Mouse (Mus musculus) gastrocnemius, postnatal 25 days (tissue): ENCODE data around the gene Mvb12b. TPM values are rescaled to one million over a fixed set of nuclear protein-coding genes. Genes with fewer than 3 reads are reported as not detected.

ENCODE experiments used
- DNase-seq: peaks from one replicate; pipeline ENCODE4 v3.0.0; 2022
- total RNA-seq, 2 experiments: library from RNA; stranded (reverse); gene quantifications; 1 replicate in 1 of 2; 2 replicates in 1 of 2; pipeline ENCODE4 v1.2.3; 2021

The Mvb12b gene
- total RNA-seq, 2 experiments from 2014 or later = 18.6 to 23.0 TPM

DNA sequence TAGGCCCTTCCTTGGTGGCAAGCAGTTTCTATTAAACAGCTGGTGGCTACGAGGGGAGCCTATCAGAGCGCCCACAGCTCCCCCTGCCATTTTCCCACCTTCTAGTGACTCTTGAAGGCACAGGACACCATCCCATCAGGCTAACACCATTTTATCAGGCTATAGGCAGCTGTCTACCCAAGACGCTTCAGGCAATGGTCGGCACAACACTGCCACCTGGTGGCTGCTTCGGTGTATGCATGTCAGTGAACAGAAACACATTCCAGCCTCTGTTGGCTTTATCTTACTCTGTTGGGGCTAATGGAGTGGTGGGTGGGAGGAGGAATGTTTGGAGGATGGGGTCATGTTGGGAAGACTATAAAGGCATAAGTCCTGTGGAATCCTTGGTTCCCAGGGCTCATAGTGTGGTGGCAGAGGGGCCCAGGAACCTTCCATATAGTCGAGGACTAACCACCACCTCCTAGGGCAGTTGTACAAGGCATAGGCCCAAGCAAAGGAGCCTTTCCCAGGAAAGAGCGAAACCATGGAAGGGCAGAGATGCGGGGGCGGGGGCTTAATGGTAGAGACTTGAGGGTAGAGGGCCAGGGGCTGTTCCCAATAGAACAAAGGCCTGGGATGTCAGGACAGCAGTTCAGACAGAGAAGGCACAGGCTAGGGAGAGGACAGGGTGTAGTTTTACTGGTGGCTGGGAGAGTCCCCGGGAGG, 152.8 kb downstream of the Mvb12b start:
- DNase-seq = no peak

DNA sequence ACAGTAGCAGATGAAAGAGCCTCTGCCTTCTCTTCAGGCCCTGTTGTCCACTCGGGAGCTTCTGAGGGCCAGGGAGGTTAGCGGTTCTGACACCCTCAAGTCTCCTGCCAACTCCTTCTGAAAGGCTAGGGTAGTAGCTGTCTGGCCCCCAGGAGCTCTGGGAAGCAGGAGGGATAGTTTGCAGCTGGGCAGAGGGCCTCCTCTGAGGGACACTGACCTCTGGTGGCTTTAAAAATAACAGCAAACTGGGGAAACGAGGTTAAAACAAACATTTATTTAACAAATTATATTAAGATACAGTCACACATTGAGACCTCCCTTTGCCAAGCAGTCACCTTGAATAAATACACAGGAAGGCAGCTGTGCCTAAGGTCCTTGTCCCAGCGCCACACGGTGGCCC, 158.0 kb downstream of the Mvb12b start:
- no peak for DNase-seq

DNA sequence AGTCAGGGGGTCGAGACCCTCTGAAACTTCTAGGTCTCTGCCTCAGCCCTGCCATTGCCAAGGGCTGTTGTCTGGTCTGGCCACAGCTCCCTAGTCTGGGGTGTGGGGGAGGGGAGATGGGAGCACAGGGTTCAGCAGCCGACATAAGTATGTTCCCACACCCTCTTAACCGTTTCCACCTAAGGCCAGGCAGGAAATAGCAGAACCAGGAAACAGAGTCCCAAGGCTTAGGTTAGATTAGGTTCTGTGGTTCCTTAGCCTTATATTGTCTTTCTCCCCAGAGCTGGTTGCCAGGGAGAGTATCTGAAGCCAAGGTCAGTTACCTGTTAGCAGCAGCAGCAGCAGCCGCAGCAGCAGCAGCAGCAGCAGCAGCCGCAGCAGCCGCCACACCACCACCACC, 160.5 kb downstream of the Mvb12b start:
- DNase-seq = no peak

DNA sequence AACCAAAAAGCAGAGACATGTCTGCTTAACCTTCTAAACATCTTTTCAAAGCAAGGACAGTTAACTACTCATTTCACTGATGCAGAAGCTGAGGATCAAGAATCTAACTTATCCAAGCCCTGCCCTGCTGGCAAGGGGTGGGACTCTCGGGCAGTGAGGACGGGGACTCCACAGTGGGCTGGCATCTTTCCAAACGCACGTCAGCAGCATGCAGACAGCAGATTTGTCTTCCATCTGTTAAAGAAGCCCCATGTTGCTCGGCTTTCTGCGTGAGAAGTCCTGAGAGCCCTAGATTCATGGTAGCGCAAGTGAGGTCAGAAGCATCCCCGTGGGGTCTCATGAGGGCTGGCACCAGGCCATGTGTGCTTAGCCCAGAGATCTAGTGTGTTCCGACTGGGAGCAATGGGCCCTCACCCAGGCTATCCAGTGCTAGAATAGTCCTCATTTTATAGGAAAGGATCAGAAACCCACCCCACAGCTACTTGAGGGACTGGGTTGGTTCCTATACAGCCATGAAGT, 167.3 kb downstream of the Mvb12b start:
- DNase-seq = no peak

DNA sequence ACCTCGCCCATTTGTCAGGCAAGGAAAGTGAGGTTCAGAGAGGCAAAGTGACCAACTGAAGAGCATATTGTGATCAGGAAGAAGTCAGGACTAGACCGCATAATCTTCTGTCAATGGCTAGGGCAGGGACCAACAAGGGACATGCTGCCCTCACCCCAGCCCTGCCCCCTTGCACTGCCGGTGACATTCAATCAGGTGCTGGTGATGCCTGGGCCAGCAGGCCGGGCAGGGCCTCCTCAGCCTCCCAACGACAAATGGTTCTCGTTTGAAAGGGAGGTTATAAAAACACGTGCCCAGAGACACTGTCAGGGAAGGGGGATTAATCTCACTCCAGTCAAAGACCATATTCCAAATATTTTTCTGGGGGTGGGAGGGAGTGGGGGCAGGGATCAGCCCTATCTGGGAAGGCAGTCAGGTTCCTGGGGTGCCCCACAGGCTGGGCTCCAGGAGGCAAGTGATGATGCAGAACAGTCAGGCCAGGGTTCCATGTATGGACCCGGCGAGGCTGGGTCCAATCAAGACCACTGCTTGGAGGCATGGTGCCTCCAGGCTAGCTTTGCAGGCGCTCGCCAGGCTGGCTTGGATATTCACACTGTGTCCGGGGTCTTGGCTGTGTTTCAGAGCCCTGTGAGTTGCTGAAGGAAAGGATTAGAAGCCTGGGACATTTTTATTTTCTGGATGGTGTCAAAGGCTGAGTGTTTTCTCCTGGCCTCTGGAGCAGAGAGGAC, 168.2 kb downstream of the Mvb12b start:
- no peak for DNase-seq

DNA sequence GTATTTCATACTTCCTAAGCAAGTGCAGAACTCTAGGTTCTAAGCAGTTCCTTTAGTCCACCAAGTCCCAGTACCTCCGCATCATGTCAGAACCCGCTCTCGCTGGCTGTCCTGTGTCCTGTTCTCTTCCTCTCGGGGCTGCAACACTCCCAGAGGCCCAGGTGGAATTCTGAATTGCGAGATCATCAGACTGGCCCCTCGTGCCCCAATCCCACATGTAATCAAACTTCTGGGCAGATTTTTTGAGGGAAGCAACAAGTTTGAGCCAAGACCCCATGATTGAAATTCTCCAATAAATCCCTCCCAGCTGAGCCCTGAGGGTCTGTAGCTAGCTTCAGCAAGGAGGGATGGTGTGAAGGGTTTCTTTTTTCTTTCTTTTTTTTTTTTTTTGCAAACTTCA, 169.2 kb downstream of the Mvb12b start:
- no peak for DNase-seq

DNA sequence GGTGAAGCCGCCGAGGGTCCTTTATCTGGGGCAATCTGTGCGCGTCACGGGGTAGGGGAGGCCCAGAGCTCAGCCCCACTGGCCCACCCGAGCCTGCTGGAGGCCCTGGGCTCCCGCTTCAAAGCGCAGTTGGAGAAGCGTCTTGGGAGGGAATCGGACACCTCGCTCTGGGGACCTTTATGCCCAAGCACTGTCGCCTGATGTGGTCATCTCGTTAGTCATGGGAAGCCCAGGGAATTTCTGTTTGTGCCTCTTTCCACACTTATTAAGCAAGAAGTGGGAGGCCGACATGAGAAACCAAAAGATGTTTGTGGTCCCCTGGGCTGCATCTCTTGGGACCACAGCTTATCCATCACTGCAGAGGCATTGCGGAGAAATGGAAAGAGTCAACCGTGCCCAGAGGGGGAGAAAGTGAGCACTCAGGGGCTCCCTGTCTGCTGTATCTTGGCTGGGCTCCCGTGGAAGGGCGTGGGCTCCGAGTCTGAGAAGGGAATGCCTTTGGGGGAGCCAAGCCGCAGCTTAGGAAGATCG, 169.9 kb downstream of the Mvb12b start:
- no peak for DNase-seq

DNA sequence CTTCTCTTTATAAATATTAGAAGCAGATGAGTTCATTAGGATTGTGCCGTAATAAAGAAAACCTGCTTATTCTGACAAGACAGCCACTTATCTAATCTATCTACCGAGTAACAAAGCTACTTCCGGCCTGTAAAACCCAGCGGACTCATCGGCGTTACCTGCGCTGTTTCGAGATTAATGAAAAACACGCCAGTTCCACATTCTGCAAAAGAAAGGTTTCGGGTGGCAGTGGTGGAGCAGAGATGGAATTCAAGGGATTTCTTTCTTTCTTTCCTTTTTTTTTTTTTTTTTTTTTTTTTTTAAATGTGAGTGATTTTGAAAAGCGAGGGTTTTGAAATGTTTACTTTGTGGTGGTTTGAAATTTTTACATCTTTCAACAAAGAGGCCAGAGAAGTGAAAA, 170.4 kb downstream of the Mvb12b start:
- no peak for DNase-seq

DNA sequence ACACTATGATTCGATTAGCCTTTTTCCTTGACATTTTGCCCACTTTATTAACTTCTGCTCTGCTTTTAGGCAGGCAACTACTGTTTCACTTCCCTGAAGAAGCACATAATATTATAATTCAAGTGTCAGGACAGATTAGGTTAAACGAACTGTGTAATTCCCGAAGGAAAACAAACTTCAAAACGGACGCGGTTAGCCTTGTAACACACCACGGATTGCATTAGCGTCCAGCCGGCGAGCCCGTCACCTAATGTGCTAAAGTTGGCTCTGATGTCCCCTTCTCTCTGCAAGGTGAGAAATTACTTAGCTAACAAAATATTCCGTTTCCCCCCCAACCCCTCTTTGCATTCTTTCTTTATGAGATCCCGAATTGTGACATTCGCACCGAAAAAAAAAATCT, 170.9 kb downstream of the Mvb12b start:
- DNase-seq = no peak

DNA sequence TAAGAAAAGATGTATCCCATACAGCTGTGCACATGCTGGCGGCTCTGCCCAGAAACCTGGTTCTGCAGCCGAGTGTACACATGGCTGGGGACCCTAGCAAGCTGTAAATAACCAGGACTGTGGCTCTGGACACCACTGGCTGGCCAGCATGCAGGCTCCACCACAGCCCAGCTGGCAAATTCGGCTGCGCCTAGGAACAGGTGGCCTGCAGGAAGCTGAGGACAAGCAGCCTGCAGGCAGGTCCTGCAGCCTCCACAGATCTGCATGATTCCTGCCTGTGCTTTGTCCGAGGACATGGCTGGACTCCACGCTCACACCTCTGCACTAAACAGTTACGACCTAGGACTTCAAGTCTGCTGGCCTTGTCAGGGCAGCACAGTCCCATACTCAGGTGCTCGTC, 172.8 kb downstream of the Mvb12b start:
- DNase-seq = no peak

DNA sequence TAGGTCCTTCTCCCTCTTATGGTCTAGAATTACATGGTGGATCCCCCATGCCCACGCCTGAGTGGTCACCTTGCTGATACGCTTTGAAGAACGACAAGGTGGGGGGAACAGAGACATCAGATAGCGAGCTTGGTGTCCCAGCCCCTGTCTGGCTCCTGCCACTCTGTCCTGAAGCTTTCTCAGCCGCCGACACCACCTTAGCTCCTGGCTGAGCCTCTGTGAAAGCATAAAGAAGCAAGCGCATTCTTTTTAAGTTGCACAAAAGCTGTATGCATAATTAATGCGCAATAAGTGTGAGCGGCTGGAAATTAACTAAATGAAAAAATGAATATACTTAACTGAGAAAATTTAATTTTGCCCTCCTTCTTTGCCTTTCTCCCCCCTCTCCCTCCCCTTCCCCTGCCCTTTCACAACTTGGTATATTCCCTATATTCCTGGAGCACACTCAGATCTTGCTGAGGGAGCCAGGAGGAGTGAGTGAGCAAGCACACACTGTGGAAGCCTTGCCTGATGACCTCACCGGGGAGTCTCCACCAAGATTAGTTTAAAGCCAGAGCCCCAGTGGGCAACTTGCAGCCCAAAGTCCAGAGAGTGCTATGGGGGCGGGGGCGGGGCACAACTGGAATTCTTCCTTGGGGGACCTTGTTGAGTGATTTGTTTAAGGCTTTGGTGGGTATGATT, 174.0 kb downstream of the Mvb12b start:
- DNase-seq = no peak

DNA sequence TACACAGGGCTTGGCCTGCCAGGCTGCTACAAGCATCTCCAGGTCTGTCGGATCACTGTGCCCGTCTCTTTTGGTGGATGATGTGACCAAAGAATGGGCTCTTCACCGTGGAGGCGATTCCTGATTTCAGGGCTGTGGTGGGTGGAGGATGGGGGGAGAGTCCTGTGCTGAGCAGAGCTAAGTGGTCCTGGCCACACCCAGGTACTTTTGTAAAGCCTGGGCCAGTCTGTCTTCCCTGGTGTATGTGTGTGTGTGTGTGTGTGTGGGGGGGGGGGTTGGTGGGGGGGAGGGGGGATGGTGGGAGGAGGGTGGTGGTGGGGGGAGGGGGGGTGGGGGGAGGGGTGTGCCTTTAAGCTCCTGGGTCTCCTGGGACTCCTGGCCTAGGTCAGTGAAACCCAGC, 174.9 kb downstream of the Mvb12b start:
- DNase-seq = no peak

DNA sequence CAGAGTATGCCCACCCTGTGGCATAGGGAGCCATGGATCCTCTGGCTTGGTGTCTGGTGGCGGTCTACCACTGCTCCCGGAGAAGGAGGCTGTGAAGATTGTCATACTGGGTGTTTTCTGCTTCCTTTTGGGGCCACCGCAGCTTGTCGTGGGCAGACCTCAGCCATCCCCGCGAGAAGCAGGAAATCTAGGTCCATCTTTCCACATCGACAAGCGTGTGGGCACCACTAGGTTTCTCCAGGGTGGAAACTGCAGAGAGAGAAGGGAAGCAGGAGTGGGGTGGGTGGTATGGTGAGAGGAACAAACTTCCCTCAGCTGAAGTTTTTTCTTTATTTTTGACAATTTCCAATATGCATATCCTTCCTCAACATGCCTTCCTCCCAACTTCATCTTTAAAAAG, 178.9 kb downstream of the Mvb12b start:
- DNase-seq = no peak

DNA sequence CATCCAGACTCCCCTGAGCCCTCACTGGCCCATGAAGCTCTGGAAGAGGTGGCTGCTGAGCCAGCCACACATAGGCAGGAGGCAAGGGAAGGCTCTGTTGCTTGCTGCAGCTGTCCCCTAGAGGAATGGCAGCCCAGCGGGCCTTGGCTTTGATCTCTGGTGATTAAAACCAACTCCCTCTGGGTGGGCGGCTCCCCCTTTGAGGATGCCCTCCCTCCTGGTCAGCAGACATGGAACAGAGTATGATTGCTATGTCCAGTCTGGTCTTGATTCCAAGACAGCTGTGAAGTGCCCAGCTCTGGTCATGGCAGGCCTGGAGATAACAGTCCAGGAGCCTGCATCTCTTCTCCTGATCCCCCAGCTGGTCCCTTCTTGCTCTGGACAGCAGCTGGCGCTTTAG, 179.7 kb downstream of the Mvb12b start:
- DNase-seq = no peak

DNA sequence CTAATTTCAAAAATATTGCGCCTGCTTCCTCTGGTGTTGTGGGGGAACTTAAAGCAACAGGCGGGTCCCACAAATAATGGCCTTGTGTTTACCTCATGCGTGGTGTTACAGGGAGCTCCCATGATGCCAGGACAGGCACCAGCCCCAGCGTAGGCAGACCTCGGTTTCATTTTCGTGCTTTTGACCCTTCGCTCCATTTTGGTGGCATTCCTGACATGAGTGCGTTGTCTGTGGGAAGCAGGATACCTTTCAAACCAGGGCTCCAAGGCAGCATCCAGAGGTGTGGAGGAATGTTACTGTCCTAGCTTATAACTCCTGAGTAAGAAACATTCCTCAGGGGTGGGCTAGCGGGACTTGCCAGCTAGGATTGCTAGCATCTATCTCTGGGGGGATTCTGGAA, 181.3 kb downstream of the Mvb12b start:
- DNase-seq = no peak

DNA sequence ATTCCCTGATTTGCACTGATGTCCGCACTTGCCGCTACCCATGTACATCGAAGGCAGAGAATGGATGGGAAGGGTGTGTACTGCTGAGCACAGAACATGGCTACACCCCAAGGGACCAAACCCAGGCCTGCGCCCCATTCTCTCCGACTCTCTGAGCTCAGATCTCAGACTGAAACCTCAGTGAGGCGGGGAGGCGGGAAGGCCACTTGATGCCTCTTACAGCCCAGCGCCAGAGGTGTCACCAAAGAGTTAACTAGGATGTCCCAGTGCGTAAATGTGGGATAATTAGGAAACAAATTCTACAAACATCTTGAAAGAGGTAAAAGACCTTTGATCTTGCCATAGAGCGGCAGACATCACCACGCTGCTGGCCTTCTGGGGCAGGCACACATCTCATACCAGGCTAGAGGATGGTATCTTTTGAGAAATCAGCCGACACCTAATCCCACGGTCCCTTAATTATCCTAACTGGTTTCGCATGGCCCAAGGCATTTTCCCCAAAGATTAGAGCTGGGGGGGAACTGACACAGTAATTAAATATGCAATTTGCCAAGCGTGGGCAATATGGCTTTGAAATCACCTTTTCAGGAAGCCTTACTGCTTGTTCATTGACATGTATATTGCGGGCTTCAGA, 181.9 kb downstream of the Mvb12b start:
- DNase-seq = no peak

DNA sequence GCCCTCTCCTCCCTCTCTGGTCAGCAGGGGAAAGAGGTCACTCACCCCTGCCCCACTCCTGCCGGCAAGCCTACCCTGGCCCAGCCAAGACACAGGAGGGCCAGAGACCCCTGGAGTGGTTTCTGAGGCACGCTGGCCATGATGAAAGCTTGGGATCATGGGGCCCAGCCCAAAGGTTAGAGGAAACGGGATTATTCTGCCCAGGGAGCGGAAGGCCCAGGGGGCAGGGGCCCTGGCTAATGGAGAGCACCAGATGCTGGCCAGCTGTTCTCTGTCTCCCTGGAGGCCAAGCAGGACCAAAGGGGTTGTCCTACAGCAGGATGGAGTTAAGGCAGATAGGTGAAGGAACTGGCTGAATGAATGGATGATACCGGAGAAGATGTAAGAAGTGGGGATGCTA, 184.5 kb downstream of the Mvb12b start:
- no peak for DNase-seq

DNA sequence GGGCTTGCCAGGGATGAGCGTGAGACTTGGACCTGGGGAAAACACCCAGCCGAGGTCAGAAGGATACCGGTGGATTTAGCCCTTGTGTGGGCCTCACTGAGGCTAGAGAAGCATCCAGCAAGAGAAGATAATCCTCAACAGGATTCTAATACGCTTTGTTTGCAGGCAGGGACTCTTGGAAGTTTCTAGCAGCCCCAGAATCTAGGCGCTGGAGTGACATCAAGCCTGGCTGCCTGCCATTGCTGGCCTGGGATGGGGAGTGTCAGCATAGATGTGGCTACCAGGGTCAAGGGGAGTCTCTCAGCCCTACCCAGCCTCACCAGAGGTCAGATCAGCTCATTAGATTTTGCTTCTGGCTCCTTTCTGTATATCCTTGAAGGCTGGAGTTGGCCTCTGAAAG, 185.0 kb downstream of the Mvb12b start:
- DNase-seq = peak; percentile 31

DNA sequence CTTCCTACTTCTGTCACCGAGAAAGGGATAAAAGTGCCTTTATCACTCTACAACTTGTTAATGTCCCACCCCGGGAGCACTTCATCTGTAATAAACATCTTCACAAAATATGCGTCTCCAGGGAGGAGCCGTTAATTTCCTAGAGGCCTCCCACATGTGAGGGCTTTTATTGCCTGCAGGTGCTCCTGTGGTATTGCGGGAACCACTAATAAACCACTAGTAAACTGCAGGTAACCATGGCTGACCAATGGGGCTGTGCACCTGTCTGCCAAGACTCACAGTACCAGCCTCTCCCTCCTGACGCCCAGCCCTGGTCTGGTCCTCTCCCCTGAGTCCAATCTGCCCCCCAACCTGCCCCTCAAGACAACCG, 186.3 kb downstream of the Mvb12b start:
- DNase-seq = no peak

DNA sequence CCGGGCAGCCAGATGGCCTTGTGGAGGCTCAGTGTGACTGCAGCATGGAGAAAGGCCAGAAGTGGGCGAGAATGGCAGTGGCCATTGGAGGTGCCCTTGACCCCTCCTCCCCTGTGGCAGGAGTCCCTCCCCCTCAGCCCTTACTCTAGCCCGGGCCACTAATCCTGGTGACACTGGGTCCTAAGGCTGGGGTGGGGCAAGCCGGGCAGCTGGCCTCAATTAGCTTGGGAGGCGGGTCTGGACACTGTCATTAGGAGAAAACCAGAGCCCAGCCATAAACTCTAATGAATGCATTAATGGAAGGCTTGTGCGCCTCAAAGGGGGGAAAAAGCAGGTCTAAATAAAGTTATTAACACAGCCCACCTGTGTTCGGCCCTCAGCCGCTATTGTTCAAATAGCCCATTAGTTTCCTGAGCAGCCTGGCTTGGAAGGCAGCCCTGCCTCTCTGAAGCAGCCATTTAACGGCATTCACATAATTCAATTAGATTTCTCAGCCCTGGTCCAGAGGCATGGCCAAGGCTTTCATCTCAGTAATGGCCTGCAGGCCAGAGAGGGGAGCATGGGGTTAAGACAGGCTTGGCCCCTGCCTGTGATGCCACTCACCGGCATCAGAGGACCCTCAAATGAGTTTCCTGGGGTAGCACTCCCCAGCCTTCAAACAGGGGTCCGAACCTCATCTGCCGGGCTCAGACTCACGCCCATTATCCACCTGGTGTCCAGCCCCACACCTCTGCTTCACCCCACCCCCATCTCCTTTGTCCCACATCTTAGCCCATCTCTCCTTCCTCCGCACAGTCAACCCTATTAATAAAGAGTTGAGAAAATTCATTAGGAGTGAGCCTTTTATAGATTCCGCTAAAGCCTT, 186.9 kb downstream of the Mvb12b start:
- no peak for DNase-seq

DNA sequence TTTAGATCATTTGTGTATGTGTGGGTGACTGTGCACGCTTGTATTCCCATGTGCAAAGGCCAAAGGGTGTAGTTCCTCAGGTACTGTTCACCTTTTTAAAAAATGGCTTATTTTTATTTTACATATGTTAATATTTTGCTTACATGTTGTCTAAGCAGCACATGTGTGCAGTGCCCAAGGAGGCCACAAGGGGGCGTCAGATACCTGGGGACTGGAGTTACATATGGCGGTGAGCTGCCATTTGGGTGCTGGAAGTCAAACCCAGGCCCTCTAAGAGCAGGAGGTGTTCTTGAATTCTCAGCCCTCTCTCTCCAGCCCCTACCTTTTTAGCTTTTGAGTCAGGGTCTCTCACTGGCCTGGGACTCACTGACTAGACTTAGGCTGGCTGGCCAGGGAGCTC, 188.8 kb downstream of the Mvb12b start:
- DNase-seq = no peak

DNA sequence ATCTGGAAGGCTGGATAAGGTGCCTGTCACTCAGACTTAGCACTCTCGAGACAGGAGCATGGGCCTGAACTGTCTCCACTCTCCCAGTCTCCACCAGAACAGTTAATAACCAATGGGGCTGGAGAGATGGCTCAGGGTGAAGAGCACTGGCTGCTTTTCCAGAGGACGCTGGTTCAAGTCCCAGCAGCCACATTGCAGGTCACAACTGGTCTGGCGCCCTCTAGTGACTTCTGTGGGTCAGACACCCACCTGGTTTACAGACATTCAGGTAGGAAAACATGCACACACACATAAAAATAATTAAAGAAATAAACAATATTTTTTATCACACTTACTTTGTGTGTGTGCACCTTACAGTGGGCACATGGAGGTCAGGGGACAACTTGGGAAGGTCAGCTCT, 191.3 kb downstream of the Mvb12b start:
- DNase-seq = no peak
